Mouse (Mus musculus) lung, embryonic 16.5 days (tissue): ENCODE data around the gene Abl1. TPM values are rescaled to one million over a fixed set of nuclear protein-coding genes. Genes with fewer than 3 reads are reported as not detected.

Experiments used
- ATAC-seq: fragments of 200-750 bp; cut with Nextera tagmentation; 2 replicates; pipeline ENCODE4 v1.8.0; 2017; ENCODE audit warnings: low read depth, mild to moderate bottlenecking, moderate library complexity
- H3K27ac ChIP-seq: fragments of 300-500 bp; sonication (generic); 2 replicates; pipeline ENCODE4 v1.5.1; 2014; ENCODE audit warnings: mild to moderate bottlenecking, control low read depth, low read length
- H3K27me3 ChIP-seq: fragments of 300-500 bp; sonication (generic); 2 replicates; pipeline ENCODE4 v1.6.1; 2014; ENCODE audit warnings: low read depth, low read length, mixed read lengths; ENCODE audit not compliant: control insufficient read depth, insufficient read depth
- H3K36me3 ChIP-seq: fragments of 300-500 bp; sonication (generic); 2 replicates; pipeline ENCODE4 v1.6.1; 2014; ENCODE audit warnings: low read length; ENCODE audit not compliant: control insufficient read depth, insufficient read depth
- H3K4me1 ChIP-seq: fragments of 300-500 bp; sonication (generic); replicated peaks from 2 replicates; pipeline ENCODE4 v1.6.1; 2014; ENCODE audit warnings: low read length, mixed read lengths; ENCODE audit not compliant: control insufficient read depth, insufficient read depth
- H3K4me2 ChIP-seq: fragments of 300-500 bp; sonication (generic); 2 replicates; pipeline ENCODE4 v1.6.1; 2014; ENCODE audit warnings: low read depth, low read length, control low read depth
- H3K4me3 ChIP-seq: fragments of 300-500 bp; sonication (generic); 2 replicates; pipeline ENCODE4 v1.5.1; 2014; ENCODE audit warnings: mild to moderate bottlenecking, low read length, control low read depth
- H3K9ac ChIP-seq: fragments of 300-500 bp; sonication (generic); 2 replicates; pipeline ENCODE4 v1.6.1; 2014; ENCODE audit warnings: low read length, control low read depth
- H3K9me3 ChIP-seq: fragments of 300-500 bp; sonication (generic); 2 replicates; pipeline ENCODE4 v1.6.1; 2016; ENCODE audit warnings: low read length; ENCODE audit not compliant: control insufficient read depth
- WGBS: fragments of 180-500 bp; shearing (Covaris S2); extraction: QIAGEN DNeasy Blood & Tissue Kit; methylation state at CpG from one replicate; pipeline ENCODE4 v1.1.7; 2014; 5-methylcytosine and 5-hydroxymethylcytosine counted together
- polyA plus RNA-seq: library from polyadenylated mRNA; unstranded; fragments of >200 nt; fragmentation: Nextera tagmentation; extraction: Ambion mirVana; gene quantifications from 2 replicates; pipeline ENCODE4 v1.2.1, GENCODE M21; 2015

Gene Abl1
- polyA plus RNA-seq, 1 experiment from 2014 or later = 37.6 TPM

DNA sequence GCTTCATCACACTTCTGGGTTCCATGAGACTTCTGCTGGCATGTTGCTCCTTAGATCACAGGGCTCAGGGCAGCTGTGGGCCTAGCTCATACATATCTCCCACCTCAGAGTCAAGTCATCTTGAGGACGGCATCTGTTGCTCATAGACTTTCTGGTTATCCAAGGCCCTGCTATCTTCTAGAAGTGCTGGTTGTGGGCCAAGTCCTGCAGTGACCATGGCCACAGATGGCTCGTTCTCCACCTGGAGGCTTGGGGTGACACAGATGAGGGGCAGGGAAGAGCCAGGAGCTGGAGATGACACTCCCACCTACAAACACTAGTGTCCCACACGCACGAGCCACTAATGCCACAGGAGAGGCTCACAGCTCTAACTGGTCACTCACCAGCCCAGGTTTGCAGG, 125.5 kb downstream of the Abl1 start:
- H3K4me3 ChIP-seq = no peak overlapping the region
- WGBS = 69% methylated on average over 4 of the region's 4 CpGs
- H3K9me3 ChIP-seq = no peaks in the 10 kb centered on the region
- no peak for ATAC-seq
- H3K27me3 ChIP-seq = no peaks in the 10 kb centered on the region
- H3K27ac ChIP-seq = no peak overlapping the region
- H3K4me2 ChIP-seq = no peak overlapping the region
- H3K36me3 ChIP-seq = no peaks in the 10 kb centered on the region
- H3K9ac ChIP-seq = no peak overlapping the region
- H3K4me1 ChIP-seq = 0 out of 2 replicates have a peak, but pooled peaks cover 8% of the 10 kb centered on the region

DNA sequence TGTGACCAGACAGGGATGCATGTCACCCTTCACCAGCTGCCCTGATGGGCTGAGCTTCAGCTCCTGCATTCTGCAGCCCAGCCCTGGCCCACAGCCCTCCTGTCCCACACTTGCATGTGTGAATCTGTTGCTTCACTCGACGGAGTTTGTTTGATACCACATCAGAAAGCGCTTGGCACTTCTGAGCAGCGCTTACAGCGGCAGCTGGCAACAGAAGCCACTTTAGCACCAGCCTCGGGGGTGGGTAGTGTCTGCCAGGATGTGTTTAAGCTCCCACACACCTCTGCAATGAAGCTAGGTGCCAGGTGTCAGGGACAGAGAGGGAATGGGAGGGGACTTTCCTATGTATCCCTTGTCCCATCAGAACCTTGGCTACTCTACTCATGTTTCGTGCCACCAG, 126.5 kb downstream of the Abl1 start:
- Histone ChIP-seq H3K9ac (no peak overlapping the region), H3K4me3 (no peak overlapping the region), H3K4me2 (no peak overlapping the region), H3K4me1 (0 out of 2 replicates have a peak, but pooled peaks cover 6% of the 10 kb centered on the region), H3K9me3 (no peaks in the 10 kb centered on the region), H3K27ac (no peak overlapping the region), H3K36me3 (no peaks in the 10 kb centered on the region), H3K27me3 (no peaks in the 10 kb centered on the region)
- 71% methylated on average over 7 of the region's 7 CpGs for WGBS
- ATAC-seq = no peak

DNA sequence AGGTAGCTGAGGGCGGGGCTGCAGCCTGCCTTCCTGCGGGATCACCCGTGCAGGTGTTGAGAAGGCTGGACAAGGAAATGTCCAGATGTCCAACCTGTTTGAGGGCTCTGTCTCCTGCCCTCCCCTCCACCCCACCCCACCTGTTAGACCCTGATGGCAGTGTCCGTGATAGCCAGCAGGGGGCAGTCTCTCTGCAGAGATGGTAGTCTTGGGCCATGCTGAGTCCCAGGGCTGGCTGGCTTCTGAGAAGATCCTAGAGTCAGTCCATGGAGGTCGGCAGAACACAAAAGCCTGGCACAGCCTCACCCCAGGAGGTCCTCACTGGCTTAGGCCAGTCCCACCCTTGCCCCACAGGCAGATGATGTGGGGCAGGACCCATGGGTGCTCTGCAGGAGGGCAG, 127.2 kb downstream of the Abl1 start:
- H3K36me3 ChIP-seq = no peaks in the 10 kb centered on the region
- H3K4me2 ChIP-seq = no peak overlapping the region
- 0 out of 2 replicates have a peak, but pooled peaks cover under 1% of the 10 kb centered on the region for H3K4me1 ChIP-seq
- no peak overlapping the region for H3K27ac ChIP-seq
- no peaks in the 10 kb centered on the region; the same call in 1 of the 2 replicates for H3K27me3 ChIP-seq
- no peak overlapping the region for H3K9ac ChIP-seq
- H3K9me3 ChIP-seq = no peaks in the 10 kb centered on the region
- no peak overlapping the region for H3K4me3 ChIP-seq
- ATAC-seq = peak; percentile 42; the same call in 1 of the 2 replicates
- 15% methylated on average over 5 of the region's 5 CpGs for WGBS

DNA sequence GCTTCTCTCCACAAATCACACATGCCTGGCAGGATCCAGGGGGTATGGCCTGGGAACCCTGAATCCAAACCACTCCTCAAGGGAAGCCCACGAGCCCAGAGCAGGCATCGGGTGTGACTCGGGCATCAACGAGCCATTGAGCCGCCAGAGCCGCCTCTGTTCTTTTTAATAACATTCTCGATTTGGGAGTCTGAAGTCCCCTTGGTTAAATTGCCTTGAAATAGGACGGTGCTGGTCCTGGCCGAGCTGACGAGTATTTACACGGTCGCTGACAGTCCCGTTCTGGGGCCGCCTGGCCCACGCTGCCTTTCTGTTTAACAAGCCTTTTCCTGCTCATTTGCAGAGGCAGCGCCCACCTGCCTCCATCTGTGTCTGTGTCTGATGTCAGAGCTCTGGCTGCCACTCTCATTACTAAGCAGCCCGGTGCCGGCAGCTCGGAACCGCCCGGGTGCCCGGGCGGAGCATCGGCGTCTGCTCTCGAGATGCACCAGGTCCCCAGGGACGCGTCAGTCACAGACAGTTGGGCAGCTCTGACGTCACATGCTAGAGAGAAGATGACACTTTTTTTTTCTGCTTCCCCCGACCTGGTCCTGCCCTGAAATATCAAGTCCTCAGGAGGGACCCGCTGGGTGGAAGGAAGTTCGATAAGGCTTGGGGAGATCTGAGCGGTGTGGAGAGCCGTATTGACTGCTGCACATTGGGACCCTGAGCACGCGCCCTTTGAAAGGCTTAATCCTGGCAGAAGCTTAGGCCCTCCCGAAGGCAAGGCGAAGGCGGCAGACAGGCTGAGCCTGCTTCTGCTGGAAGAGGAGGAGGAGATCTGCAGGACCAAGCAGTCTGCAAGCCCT, 134.6 kb downstream of the Abl1 start:
- Histone ChIP-seq H3K27me3 (peaks cover 17% of the 10 kb centered on the region), H3K9me3 (no peaks in the 10 kb centered on the region), H3K4me2 (peak overlapping the region; percentile 45), H3K36me3 (no peaks in the 10 kb centered on the region), H3K4me1 (peaks cover 4% of the 10 kb centered on the region), H3K9ac (peak overlapping the region; percentile 27; the same call in 1 of the 2 replicates), H3K4me3 (peak overlapping the region; percentile 14; the same call in 1 of the 2 replicates), H3K27ac (no peak overlapping the region)
- ATAC-seq = no peak
- 11% methylated on average over 39 of the region's 39 CpGs for WGBS

DNA sequence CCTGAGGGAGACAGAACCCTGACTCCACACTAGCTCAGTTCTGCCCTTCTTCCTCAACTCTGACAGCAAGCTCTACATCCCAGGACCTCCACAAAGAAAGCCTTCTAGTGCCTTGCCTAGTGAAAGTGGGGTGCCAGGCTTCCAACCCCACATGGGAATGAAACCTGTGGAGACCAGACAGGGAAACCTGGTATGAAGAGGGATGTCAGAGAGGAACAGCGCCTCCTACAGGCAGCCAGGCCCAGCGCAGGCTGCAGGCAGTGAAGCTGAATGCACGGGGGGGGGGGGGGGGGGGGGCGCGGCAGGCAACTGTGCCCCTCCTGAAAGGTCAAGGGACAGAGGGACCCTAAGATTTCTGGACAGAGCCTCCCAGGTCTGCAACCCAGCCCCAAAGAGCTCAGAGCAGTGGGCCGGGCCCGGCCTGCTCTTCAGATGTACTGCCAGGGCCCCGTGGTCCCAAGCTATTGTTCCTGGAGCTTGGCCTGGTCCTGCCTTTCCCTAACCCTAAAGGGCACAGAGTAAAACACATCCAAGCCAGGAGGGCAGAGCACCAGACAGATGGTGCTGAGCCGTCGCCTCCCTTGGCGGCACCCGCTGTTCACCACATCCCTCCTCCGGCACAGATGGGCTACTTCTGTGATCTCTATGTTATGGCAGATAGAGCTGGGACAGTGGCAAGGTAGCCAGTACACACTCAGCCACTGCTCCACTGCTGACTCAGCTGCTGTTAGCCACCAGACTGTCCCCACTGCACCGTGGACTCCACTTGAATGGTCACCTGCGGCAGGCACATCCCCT, 136.0 kb downstream of the Abl1 start:
- Histone ChIP-seq H3K27me3 (peaks cover 17% of the 10 kb centered on the region), H3K4me3 (no peak overlapping the region), H3K4me1 (peaks cover 4% of the 10 kb centered on the region), H3K36me3 (no peaks in the 10 kb centered on the region), H3K9me3 (no peaks in the 10 kb centered on the region), H3K9ac (no peak overlapping the region), H3K4me2 (no peak overlapping the region), H3K27ac (no peak overlapping the region)
- ATAC-seq = no peak
- WGBS = 76% methylated on average over 12 of the region's 15 CpGs

DNA sequence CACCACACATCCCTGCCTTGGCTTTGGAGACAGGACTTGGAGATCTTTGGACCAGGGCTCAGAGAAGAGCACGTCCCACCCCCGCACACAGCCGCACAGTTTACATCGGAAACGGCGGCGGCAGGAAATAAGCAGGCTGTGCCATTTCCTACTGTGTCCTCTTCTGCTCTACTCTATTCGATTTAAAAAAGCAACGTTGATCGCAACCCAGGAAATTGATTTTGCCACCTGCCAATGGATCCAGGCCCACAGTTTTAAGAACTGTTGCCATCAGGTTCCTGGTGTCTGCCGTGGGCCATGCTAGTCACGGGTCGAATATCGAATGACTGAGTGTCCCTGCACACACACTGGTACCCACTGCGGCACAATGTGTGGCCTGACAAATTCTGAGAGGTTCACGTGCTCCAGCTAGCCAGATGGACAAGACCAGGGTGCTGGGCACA, 137.3 kb downstream of the Abl1 start:
- no peak for ATAC-seq
- peaks cover 17% of the 10 kb centered on the region for H3K27me3 ChIP-seq
- 61% methylated on average over 16 of the region's 16 CpGs for WGBS

DNA sequence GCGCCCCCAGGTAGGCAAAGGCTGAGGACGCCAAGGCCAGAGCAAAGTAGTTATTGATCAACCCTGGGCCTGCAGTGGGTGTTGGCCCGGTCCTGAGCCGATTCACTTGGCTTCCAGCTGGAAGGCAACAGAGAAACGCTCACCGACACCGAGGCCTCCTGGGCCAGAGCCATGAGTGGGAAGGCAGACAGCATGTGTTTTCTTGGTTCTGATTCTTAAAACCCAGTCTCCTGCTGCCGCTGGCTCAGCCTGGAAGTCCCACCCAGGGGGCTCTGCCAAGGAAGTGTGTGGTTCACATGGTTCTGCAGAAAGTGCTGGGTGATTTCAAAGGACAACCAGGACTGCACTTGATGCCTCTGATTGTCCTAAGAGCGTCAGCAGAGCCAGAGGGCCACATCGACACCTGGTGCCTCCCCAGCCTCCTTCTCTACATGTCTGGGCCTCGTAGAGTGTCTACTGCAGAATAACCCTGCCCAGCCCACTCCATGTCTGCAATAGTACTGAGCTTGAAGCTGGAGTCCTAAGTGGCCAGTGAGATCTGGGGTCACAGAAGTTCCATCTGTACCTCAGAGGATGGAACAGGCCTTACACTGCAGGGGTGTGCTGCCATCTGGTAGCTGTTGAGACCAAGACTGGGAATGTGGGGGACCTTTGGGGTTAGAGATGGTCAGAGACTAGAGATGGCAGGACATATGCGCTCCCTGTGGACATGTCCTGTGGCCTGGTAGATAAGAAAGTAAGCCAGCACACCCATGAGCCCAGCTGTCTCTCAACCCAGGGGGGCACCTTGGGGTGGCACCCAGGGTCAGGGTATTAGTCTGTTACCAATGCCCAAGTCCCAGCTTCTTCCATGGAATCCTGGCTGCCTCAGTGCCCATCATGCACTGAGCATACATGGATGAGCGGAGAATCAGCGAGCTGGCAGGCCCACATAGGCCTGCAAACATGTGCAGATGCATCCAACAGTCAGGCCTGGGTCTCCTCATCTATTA, 138.2 kb downstream of the Abl1 start:
- Histone ChIP-seq H3K4me2 (no peak overlapping the region), H3K9me3 (no peaks in the 10 kb centered on the region), H3K27me3 (peaks cover 13% of the 10 kb centered on the region), H3K9ac (no peak overlapping the region), H3K27ac (no peak overlapping the region), H3K36me3 (no peaks in the 10 kb centered on the region), H3K4me3 (no peak overlapping the region), H3K4me1 (peaks cover 4% of the 10 kb centered on the region)
- WGBS = 75% methylated on average over 14 of the region's 14 CpGs
- ATAC-seq = no peak

More for the DNA sequence above, 137.3 kb downstream of the Abl1 start:
- no peaks in the 10 kb centered on the region for H3K9me3 ChIP-seq
- no peak overlapping the region for H3K4me3 ChIP-seq
- peaks cover 4% of the 10 kb centered on the region for H3K4me1 ChIP-seq
- no peak overlapping the region for H3K4me2 ChIP-seq
- no peak overlapping the region for H3K27ac ChIP-seq
- no peaks in the 10 kb centered on the region for H3K36me3 ChIP-seq
- H3K9ac ChIP-seq = no peak overlapping the region

DNA sequence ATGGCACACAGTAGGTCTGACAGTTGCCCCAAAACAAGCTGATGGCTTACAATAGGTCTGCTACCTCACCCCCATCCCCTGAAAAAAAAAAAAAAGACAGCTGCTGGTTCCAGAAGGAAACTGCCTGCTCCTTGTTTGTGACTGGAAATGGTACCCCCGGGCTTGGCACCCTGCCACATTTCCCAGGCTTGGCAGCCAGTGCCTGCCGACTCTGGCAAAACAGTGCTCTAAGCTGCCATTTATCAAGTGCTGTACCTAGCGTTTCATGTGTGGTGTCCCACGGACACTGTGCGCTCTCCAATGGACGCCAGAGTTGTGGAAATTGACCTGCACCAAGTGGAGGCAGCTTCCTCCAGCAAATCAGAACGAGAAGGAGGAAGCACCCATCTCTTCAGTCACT, 139.7 kb downstream of the Abl1 start:
- Histone ChIP-seq H3K27ac (no peak overlapping the region), H3K4me3 (no peak overlapping the region), H3K9me3 (no peaks in the 10 kb centered on the region), H3K4me1 (no peaks in the 10 kb centered on the region; the same call in none of the 2 replicates), H3K4me2 (no peak overlapping the region), H3K9ac (no peak overlapping the region), H3K27me3 (peaks cover 9% of the 10 kb centered on the region), H3K36me3 (no peaks in the 10 kb centered on the region)
- ATAC-seq = no peak
- WGBS = 30% methylated on average over 7 of the region's 7 CpGs
